Mouse (Mus musculus): Measurements from ENCODE around the gene Chrne. TPM values are rescaled to one million over a fixed set of nuclear protein-coding genes. Genes with fewer than 3 reads are reported as not detected.

Gene Chrne
- polyA plus RNA-seq, 1 experiment, result 0.06 TPM

DNA sequence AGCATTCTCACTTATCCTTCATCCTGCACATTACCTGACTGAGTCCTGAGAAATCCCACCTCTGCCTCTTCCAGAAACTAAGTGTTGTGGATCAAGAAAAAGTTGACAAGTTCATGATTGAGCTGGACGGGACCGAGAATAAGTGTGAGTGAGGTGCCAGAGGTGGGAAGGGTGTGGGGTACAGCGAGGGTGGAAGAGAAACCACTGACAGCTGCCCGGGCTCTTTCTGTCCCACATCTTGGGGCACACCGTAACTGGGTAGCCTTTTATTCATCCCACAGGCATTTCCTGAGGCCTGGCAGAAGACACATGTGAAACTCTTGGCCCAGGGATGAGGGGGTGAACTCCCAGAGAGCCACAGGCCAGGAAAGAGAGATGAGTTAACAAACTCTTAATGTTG lies 39.5 kb upstream of the Chrne start:
- TF ChIP-seq TAL1 (IDR thresholded peaks at IDR 0.05; ENCODE audit: low read length) (no peak), GATA1 (IDR thresholded peaks at IDR 0.05; ENCODE audit: low read length) (no peak)

DNA sequence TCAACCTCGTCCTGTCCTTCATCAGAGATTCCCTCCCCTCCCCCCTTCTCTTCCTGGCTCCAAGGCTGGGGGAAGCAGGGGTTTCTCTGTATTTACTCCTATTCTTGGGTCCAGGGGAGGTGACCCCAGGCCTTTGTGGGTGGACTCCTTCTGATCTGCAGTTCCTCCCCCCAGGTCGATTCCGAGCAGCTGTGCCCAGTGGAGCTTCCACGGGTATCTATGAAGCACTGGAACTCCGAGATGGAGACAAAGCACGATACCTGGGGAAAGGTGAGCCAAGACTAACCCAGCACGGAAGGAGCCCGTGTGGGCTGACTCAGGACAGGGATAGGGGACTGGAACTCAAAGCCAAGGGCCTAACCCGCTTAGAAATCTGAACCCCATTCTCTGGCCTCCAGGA lies 39.0 kb upstream of the Chrne start:
- H3K36me3 ChIP-seq (ENCODE audit: control insufficient read depth), result peaks cover 27% of the 10 kb centered on the region
- peaks cover 16% of the 10 kb centered on the region for H3K27me3 ChIP-seq (ENCODE audit: control insufficient read depth)
- H3K4me1 ChIP-seq (ENCODE audit: control insufficient read depth), result peaks cover 38% of the 10 kb centered on the region
- no peak overlapping the region for H3K4me3 ChIP-seq (replicated peaks)
- no peaks in the 10 kb centered on the region for H3K9me3 ChIP-seq (ENCODE audit: control insufficient read depth, low read length)
- TF ChIP-seq GATA1 (IDR thresholded peaks at IDR 0.05; ENCODE audit: low read length) (no peak), TAL1 (IDR thresholded peaks at IDR 0.05; ENCODE audit: low read length) (no peak)

More for the DNA sequence above, 39.5 kb upstream of the Chrne start:
- Histone ChIP-seq H3K4me1 (ENCODE audit: control insufficient read depth) (peaks cover 32% of the 10 kb centered on the region), H3K9me3 (ENCODE audit: control insufficient read depth, low read length) (no peaks in the 10 kb centered on the region), H3K4me3 (replicated peaks) (no peak overlapping the region), H3K27me3 (ENCODE audit: control insufficient read depth) (peaks cover 16% of the 10 kb centered on the region), H3K36me3 (ENCODE audit: control insufficient read depth) (peaks cover 30% of the 10 kb centered on the region)

DNA sequence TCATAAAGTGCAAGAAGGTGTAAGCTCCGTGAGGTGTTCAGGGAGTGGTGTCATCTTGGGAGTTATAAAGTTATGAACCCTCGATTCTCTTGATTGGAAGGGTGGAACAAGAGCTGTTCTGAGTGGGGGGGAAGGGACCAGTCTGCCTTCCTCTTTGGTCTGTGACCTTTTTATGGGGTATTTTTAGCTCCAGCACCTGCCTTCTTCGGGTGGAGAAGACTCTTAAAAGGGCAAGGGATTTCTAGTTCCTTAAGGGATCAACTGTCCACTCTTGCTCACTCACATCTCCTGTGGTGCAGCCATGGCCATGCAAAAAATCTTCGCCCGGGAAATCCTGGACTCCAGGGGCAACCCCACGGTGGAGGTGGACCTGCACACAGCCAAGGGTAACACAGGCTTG lies 38.6 kb upstream of the Chrne start:
- H3K27me3 ChIP-seq (ENCODE audit: control insufficient read depth), result peaks cover 16% of the 10 kb centered on the region
- peaks cover 42% of the 10 kb centered on the region for H3K4me1 ChIP-seq (ENCODE audit: control insufficient read depth)
- H3K4me3 ChIP-seq (replicated peaks), result no peak overlapping the region
- no peaks in the 10 kb centered on the region for H3K9me3 ChIP-seq (ENCODE audit: control insufficient read depth, low read length)
- no peak for TF ChIP-seq TAL1 (IDR thresholded peaks at IDR 0.05; ENCODE audit: low read length)
- TF ChIP-seq GATA1 (IDR thresholded peaks at IDR 0.05; ENCODE audit: low read length), result no peak
- H3K36me3 ChIP-seq (ENCODE audit: control insufficient read depth), result peaks cover 27% of the 10 kb centered on the region

DNA sequence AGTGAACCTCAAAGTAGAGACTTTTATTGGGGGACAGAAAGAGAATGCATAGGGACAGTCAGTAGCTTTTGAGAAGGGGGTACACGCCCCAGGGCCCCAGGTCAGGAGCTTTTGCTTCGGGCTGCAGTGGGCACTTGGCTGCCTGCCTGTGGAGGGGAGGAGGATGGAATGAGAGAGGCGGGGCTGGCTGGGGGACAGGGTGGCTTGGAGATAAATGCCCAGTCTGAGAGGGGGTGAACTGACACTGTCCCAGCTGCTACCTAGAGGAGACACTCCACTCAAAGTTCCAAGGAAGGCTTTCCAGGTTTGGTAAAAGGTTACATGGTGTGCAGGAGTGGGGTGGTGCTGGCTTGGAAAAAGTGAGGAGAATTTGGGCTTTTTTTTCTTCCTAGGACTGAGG lies 37.9 kb upstream of the Chrne start, which contains the start of gene Eno3:
Eno3 (plus strand) TSS at position 239 of the 400 bp plus-strand sequence.
- no peak for TF ChIP-seq GATA1 (IDR thresholded peaks at IDR 0.05; ENCODE audit: low read length)
- no peak for TF ChIP-seq TAL1 (IDR thresholded peaks at IDR 0.05; ENCODE audit: low read length)
- Histone ChIP-seq H3K9me3 (ENCODE audit: control insufficient read depth, low read length) (no peaks in the 10 kb centered on the region), H3K36me3 (ENCODE audit: control insufficient read depth) (peaks cover 27% of the 10 kb centered on the region), H3K4me3 (replicated peaks) (peak within 1 kb of the TSS; percentile 79), H3K4me1 (ENCODE audit: control insufficient read depth) (peaks cover 48% of the 10 kb centered on the region), H3K27me3 (ENCODE audit: control insufficient read depth) (peaks cover 16% of the 10 kb centered on the region)

DNA sequence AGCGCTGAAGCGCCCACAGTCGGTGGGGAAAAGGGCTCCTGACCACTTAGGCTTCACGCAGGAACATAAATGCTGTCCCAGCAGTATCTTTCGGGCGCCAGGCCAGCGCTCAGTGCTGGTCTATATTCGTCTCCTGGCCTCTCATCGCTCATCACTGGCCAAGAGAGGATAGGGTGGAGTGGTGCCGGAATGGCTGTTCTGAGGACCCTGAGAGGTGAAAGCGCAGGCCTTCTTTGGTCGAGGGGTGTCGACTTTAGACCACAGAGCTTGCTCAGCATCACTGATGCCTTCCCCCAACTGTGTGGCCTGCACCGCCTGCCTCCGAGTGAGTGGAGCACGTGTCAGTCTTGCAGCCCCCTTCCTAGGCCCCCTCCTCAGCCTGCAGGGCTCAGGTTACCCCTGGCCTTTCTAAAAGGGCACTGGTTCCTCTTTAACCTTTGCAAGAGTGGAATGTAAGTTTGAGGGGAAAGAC lies 37.5 kb upstream of the Chrne start:
- Histone ChIP-seq H3K9me3 (ENCODE audit: control insufficient read depth, low read length) (no peaks in the 10 kb centered on the region), H3K27me3 (ENCODE audit: control insufficient read depth) (peaks cover 16% of the 10 kb centered on the region), H3K4me3 (replicated peaks) (peak overlapping the region; percentile 79), H3K36me3 (ENCODE audit: control insufficient read depth) (peaks cover 27% of the 10 kb centered on the region), H3K4me1 (ENCODE audit: control insufficient read depth) (peaks cover 53% of the 10 kb centered on the region)
- no peak for TF ChIP-seq TAL1 (IDR thresholded peaks at IDR 0.05; ENCODE audit: low read length)
- no peak for TF ChIP-seq GATA1 (IDR thresholded peaks at IDR 0.05; ENCODE audit: low read length)

DNA sequence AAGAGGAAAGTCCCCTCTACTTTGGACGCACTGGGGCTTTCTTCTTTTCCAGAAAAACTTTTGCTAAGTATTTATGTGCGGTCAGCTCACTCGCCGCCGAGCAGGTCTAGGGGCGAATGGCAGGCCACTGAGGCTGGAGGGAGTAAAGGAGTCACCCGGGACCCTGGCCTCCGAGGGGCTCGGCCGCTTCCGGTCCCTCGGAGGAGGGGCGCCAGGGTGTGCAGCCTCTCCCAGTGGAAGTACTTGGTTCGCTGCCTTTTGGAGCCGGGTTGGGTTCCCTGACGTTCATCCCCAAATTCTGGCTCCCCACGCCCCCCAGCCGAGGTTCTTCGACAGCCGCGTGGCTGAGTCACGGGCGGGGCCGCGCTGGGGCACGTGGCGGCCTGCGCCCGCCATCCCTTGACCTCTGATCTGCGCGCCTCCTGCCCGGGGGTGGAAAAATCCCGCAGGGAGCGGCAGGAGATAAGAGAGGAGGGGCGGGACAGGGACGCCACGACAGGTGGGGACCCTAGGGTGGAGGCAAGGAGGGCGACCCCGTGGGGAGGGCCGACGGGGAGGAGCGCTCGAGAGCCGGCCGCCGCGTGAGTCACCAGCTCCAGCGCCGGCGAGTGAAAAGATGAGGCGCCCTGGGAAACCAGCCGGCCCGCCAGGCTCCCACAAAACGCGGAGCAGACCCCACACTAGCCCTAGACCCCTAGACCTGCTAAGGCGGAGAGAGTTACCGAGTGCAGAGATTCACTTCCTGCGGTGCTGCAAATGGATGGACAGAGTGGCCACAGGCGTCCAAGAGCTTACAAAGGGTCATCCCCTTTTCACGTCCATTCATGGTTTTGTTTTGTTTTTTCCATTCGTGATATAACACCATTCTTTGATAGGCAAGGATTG lies 36.8 kb upstream of the Chrne start:
- Histone ChIP-seq H3K36me3 (ENCODE audit: control insufficient read depth) (peaks cover 28% of the 10 kb centered on the region), H3K9me3 (ENCODE audit: control insufficient read depth, low read length) (no peaks in the 10 kb centered on the region), H3K27me3 (ENCODE audit: control insufficient read depth) (peaks cover 16% of the 10 kb centered on the region), H3K4me3 (replicated peaks) (peak overlapping the region; percentile 79), H3K4me1 (ENCODE audit: control insufficient read depth) (peaks cover 59% of the 10 kb centered on the region)
- TF ChIP-seq TAL1 (IDR thresholded peaks at IDR 0.05; ENCODE audit: low read length) (no peak), GATA1 (IDR thresholded peaks at IDR 0.05; ENCODE audit: low read length) (no peak)

DNA sequence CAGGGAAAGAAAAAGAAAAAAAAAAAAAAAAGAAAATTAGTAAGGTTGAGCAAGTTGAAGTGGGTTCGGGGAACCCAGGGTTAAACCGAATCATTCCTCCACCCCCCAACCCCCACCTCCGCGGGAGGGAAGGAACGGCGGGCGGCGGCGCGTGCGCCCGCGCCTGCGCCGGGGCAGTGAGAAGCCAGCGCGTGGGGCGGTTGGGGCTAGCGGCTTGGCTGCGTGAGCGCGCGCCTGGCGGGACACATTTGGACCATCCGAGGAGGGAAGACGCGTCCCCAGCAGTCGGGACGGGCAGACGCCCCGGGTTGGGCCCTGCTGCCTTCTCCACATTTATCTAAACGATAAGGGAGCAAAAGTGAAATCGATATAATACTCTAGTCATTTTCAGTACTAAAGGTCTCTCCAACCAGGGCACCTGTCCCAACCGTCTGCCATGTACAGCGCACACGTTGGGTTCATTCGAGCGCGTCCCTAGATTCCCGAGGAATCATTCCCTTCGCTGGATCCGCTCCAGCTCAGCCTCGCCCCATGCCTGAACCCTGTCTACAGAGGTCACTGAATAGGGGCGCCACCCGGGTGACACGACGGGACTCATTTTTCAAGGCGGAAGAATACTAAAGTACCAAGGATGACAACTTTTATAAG lies 36.0 kb upstream of the Chrne start:
- H3K9me3 ChIP-seq (ENCODE audit: control insufficient read depth, low read length), result no peaks in the 10 kb centered on the region
- peaks cover 16% of the 10 kb centered on the region for H3K27me3 ChIP-seq (ENCODE audit: control insufficient read depth)
- H3K4me1 ChIP-seq (ENCODE audit: control insufficient read depth), result peaks cover 67% of the 10 kb centered on the region
- H3K4me3 ChIP-seq (replicated peaks), result peak overlapping the region; percentile 79
- TF ChIP-seq GATA1 (IDR thresholded peaks at IDR 0.05; ENCODE audit: low read length), result no peak
- no peak for TF ChIP-seq TAL1 (IDR thresholded peaks at IDR 0.05; ENCODE audit: low read length)
- peaks cover 31% of the 10 kb centered on the region for H3K36me3 ChIP-seq (ENCODE audit: control insufficient read depth)

DNA sequence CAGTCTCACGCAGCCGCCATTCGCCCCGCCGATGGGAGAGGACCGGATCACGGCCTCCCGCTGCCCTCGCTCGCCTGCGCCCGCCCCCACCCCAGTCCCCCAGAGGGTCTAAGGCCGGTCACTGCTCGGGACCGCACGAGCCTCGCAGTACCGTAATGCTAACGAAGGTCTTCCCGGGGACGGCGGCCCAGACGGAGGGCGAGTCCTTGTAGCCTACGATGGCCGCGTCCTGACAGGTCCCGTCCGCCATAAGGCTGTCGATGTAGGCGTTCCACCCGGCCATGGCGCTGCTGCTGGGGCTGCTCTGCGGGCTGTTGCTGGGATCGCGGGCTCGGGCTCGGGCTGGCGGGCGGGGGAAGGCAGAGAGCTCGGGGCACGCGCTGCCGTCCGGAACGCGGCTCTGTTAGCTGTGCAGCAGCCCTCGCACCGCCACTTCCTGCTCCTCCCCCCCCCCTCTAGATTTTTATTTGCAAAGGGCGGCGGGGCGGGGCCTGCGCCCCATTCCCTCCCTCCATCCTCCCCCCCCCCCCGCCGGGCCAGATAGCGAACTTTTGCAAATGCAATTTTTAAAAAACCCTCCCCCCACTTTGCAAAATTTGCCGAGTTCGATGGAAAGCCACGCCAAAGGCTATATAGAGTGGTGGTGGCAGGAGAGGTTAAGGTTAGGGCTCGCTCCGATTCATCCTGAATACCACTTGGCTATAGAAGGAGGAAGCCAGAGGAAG lies 35.3 kb upstream of the Chrne start, which contains the start of gene Pfn1:
Pfn1 (minus strand) TSS at position 447 of the 725 bp plus-strand sequence.
- peaks cover 38% of the 10 kb centered on the region for H3K36me3 ChIP-seq (ENCODE audit: control insufficient read depth)
- no peaks in the 10 kb centered on the region for H3K9me3 ChIP-seq (ENCODE audit: control insufficient read depth, low read length)
- TF ChIP-seq GATA1 (IDR thresholded peaks at IDR 0.05; ENCODE audit: low read length) (no peak), TAL1 (IDR thresholded peaks at IDR 0.05; ENCODE audit: low read length) (no peak)
- peaks cover 16% of the 10 kb centered on the region for H3K27me3 ChIP-seq (ENCODE audit: control insufficient read depth)
- H3K4me3 ChIP-seq (replicated peaks), result peak within 1 kb of the TSS; percentile 79
- H3K4me1 ChIP-seq (ENCODE audit: control insufficient read depth), result peaks cover 74% of the 10 kb centered on the region

All from erythroblast, embryonic 14.5 days (primary cell).